ENCODE assay signal across 10 mouse cellular contexts in genomic region chr11:116162146-116162545, GRCm38 (mm10). TPM values are rescaled to one million over a fixed set of nuclear protein-coding genes. Genes with fewer than 3 reads are reported as not detected.
DNase-seq lines count a peak whose midpoint lies in the region; ATAC-seq and TF ChIP-seq lines count a peak whose summit lies in the region.
"Had no signal": no experiment of that assay in that cellular context is flagged by ENCODE, and none has a peak within 500 bp of the region (broad histone marks: within the 10 kb centered on the region; RNA-seq: fewer than 3 reads in every experiment).

No protein-coding gene starts in this region.

- no peaks in the 10 kb centered on the region for H3K27me3 ChIP-seq in lung, postnatal 0 days (replicated peaks; ENCODE audit: insufficient read depth, low read length)
- H3K27me3 ChIP-seq in forebrain, postnatal 0 days (ENCODE audit: insufficient read depth, low read length) = no peaks in the 10 kb centered on the region
- H3K27me3 ChIP-seq: limb, embryonic 13.5 days had no signal

- H3K4me3 ChIP-seq in lung, postnatal 0 days (ENCODE audit: low read depth, low read length) = no peak overlapping the region
- H3K4me3 ChIP-seq in forebrain, postnatal 0 days (ENCODE audit: low read depth, low read length) = no peak overlapping the region
- H3K4me3 ChIP-seq: limb, embryonic 13.5 days had no signal

- ATAC-seq in lung, postnatal 0 days = peak; percentile 57
- ATAC-seq in forebrain, postnatal 0 days = peak; percentile 52
- no peak for ATAC-seq in inflammation-experienced regulatory T-cells, adult 6 months
- ATAC-seq in erythroblast, adult 5-6 weeks (replicated peaks; ENCODE audit: low FRiP score, poor library complexity, severe bottlenecking) = no peak

- H3K36me3 ChIP-seq in lung, postnatal 0 days (ENCODE audit: insufficient read depth, low read length) = 0 out of 2 replicates have a peak, but pooled peaks cover 11% of the 10 kb centered on the region
- H3K36me3 ChIP-seq in forebrain, postnatal 0 days (ENCODE audit: insufficient read depth) = peaks cover 48% of the 10 kb centered on the region

- H3K4me2 ChIP-seq in lung, postnatal 0 days (replicated peaks; ENCODE audit: low read depth, low read length) = no peak overlapping the region
- H3K4me2 ChIP-seq in forebrain, postnatal 0 days (ENCODE audit: low read depth) = no peak overlapping the region
- H3K4me2 ChIP-seq: limb, embryonic 13.5 days had no signal

- DNase-seq in lung, postnatal 0 days (ENCODE audit: low spot score) = no peak
- DNase-seq in lung, postnatal 4 days = no peak
- peak; percentile 87 for DNase-seq in brain, adult 2 months (ENCODE audit: low read depth, low spot score)
- DNase-seq in forebrain, postnatal 0 days = no peak
- DNase-seq in right cerebral cortex, adult 2 months (ENCODE audit: low spot score in 2 of 2) = peak; percentile 37 to 53
- DNase-seq in spleen, postnatal 10 days (ENCODE audit: low spot score in 2 of 2) = no peak

- H3K9me3 ChIP-seq in lung, postnatal 0 days (ENCODE audit: low read length) = no peaks in the 10 kb centered on the region
- H3K9me3 ChIP-seq in forebrain, postnatal 0 days (ENCODE audit: low read length) = no peaks in the 10 kb centered on the region
- H3K9me3 ChIP-seq: G1E; limb, embryonic 13.5 days had no signal

- no peaks in the 10 kb centered on the region; the same call in 1 of the 2 replicates for H3K4me1 ChIP-seq in lung, postnatal 0 days (ENCODE audit: insufficient read depth, low read depth, low read length)
- peaks cover 12% of the 10 kb centered on the region for H3K4me1 ChIP-seq in forebrain, postnatal 0 days (ENCODE audit: insufficient read depth)

- no peak for TF ChIP-seq CTCF in lung, postnatal 0 days (IDR thresholded peaks at IDR 0.05)
- no peak for TF ChIP-seq CTCF in forebrain, postnatal 0 days (IDR thresholded peaks at IDR 0.05; ENCODE audit: low read depth)

- WGBS in lung, postnatal 0 days = 65% methylated on average over 10 of the region's 10 CpGs
- WGBS in forebrain, postnatal 0 days = 47% methylated on average over 10 of the region's 10 CpGs

- no peak for TF ChIP-seq EP300 in lung, postnatal 0 days (IDR thresholded peaks at IDR 0.05)

- no peak overlapping the region for H3K9ac ChIP-seq in lung, postnatal 0 days (replicated peaks; ENCODE audit: low read depth)
- no peak overlapping the region for H3K9ac ChIP-seq in forebrain, postnatal 0 days

- H3K27ac ChIP-seq in lung, postnatal 0 days (ENCODE audit: low read length) = no peak overlapping the region
- H3K27ac ChIP-seq in forebrain, postnatal 0 days (ENCODE audit: low read depth, low read length) = no peak overlapping the region
- H3K27ac ChIP-seq: limb, embryonic 13.5 days had no signal

RNA-seq across cellular contexts. Expression of gene Fbf1, which starts 5.8 kb away (rescaled TPM):
- polyA plus RNA-seq in lung, postnatal 0 days (2015; fragmentation: Nextera tagmentation; extraction: Ambion mirVana) = 11.9 and 16.6 TPM in 2 replicates
- 97.9 and 108 TPM in 2 replicates for total RNA-seq in forebrain, postnatal 0 days (2014; rRNA removed)
- 23.2 and 38.2 TPM in 2 replicates for polyA plus RNA-seq in forebrain, postnatal 0 days (2015; fragmentation: Nextera tagmentation; extraction: Ambion mirVana)
- polyA plus RNA-seq in inflammation-experienced regulatory T-cells, adult 6 months (2017; shearing (Covaris generic)) = 1 to 10 TPM; 3.2 to 3.5 (median 3.3) TPM
- 6.1 and 14.6 TPM in 2 replicates for total RNA-seq in erythroblast, adult 5-6 weeks (2015; ENCODE audit: low replicate concordance)
- 6.0 and 6.7 TPM in 2 replicates for total RNA-seq in erythroblast, adult 5-6 weeks (2017; ENCODE audit: low replicate concordance)

RNA-seq across cellular contexts. Expression of gene Mrpl38, which starts 23.5 kb away (rescaled TPM):
- polyA plus RNA-seq in lung, postnatal 0 days (2015; fragmentation: Nextera tagmentation; extraction: Ambion mirVana) = 44.1 and 45.9 TPM in 2 replicates
- 56.7 and 67.8 TPM in 2 replicates for total RNA-seq in forebrain, postnatal 0 days (2014; rRNA removed)
- polyA plus RNA-seq in forebrain, postnatal 0 days (2015; fragmentation: Nextera tagmentation; extraction: Ambion mirVana) = 60.7 and 63.6 TPM in 2 replicates
- polyA plus RNA-seq in inflammation-experienced regulatory T-cells, adult 6 months (2017; shearing (Covaris generic)) = 10 to 100 TPM; 14.3 to 30.6 (median 28.0) TPM
- 10.0 and 19.8 TPM in 2 replicates for total RNA-seq in erythroblast, adult 5-6 weeks (2015; ENCODE audit: low replicate concordance)
- 5.2 and 6.7 TPM in 2 replicates for total RNA-seq in erythroblast, adult 5-6 weeks (2017; ENCODE audit: low replicate concordance)

RNA-seq across cellular contexts. Expression of gene Trim65, which starts 31.2 kb away (rescaled TPM):
- polyA plus RNA-seq in lung, postnatal 0 days (2015; fragmentation: Nextera tagmentation; extraction: Ambion mirVana) = 3.9 TPM in 2 replicates
- total RNA-seq in forebrain, postnatal 0 days (2014; rRNA removed) = 4.2 and 5.0 TPM in 2 replicates
- 1.2 and 1.9 TPM in 2 replicates for polyA plus RNA-seq in forebrain, postnatal 0 days (2015; fragmentation: Nextera tagmentation; extraction: Ambion mirVana)
- 10 to 100 TPM in 2 of 3 experiments, 1 to 10 TPM in 1; 9.5 to 13.3 (median 11.4) TPM for polyA plus RNA-seq in inflammation-experienced regulatory T-cells, adult 6 months (2017; shearing (Covaris generic))
- 0.38 and 2.3 TPM in 2 replicates for total RNA-seq in erythroblast, adult 5-6 weeks (2015; ENCODE audit: low replicate concordance)
- total RNA-seq in erythroblast, adult 5-6 weeks (2017; ENCODE audit: low replicate concordance) = 0.28 and 3.3 TPM in 2 replicates
- polyA plus RNA-seq: G1E had no signal

RNA-seq across cellular contexts. Expression of gene Trim47, which starts 35.1 kb away (rescaled TPM):
- polyA plus RNA-seq in lung, postnatal 0 days (2015; fragmentation: Nextera tagmentation; extraction: Ambion mirVana) = 26.3 and 28.8 TPM in 2 replicates
- 10.5 and 13.0 TPM in 2 replicates for total RNA-seq in forebrain, postnatal 0 days (2014; rRNA removed)
- 6.6 and 7.8 TPM in 2 replicates for polyA plus RNA-seq in forebrain, postnatal 0 days (2015; fragmentation: Nextera tagmentation; extraction: Ambion mirVana)
- polyA plus RNA-seq in inflammation-experienced regulatory T-cells, adult 6 months (2017; shearing (Covaris generic)) = under 1 TPM in 1 of 3 experiments, not detected in 2; 0.39 TPM
- 1.0 and 2.5 TPM in 2 replicates for total RNA-seq in erythroblast, adult 5-6 weeks (2015; ENCODE audit: low replicate concordance)
- total RNA-seq in erythroblast, adult 5-6 weeks (2017; ENCODE audit: low replicate concordance) = 1.3 TPM in 1 of 2 replicates, not detected in the other
- polyA plus RNA-seq: G1E had no signal

RNA-seq across cellular contexts. Expression of gene Ten1, which starts 36.5 kb away (rescaled TPM):
- 74.7 and 79.0 TPM in 2 replicates for polyA plus RNA-seq in lung, postnatal 0 days (2015; fragmentation: Nextera tagmentation; extraction: Ambion mirVana)
- 62.8 and 65.6 TPM in 2 replicates for total RNA-seq in forebrain, postnatal 0 days (2014; rRNA removed)
- 92.8 and 104 TPM in 2 replicates for polyA plus RNA-seq in forebrain, postnatal 0 days (2015; fragmentation: Nextera tagmentation; extraction: Ambion mirVana)
- polyA plus RNA-seq in inflammation-experienced regulatory T-cells, adult 6 months (2017; shearing (Covaris generic)) = 10 to 100 TPM; 49.0 to 66.5 (median 54.4) TPM
- total RNA-seq in erythroblast, adult 5-6 weeks (2015; ENCODE audit: low replicate concordance) = 10.4 and 14.4 TPM in 2 replicates
- total RNA-seq in erythroblast, adult 5-6 weeks (2017; ENCODE audit: low replicate concordance) = 2.7 and 6.4 TPM in 2 replicates

Comparison
In these comparisons a context has a peak if more than half of its experiments do, and no peak if none do; other contexts are left out.
1. ATAC-seq: peak in lung, postnatal 0 days (single experiment) and forebrain, postnatal 0 days (single experiment); none in inflammation-experienced regulatory T-cells, adult 6 months (single experiment) and erythroblast, adult 5-6 weeks (single experiment).
2. DNase-seq: peak in brain, adult 2 months (single experiment) and right cerebral cortex, adult 2 months (2 of 2); none in lung, postnatal 0 days (single experiment), lung, postnatal 4 days (0 of 2), forebrain, postnatal 0 days (single experiment) and spleen, postnatal 10 days (0 of 2).